Mouse (Mus musculus) gastrocnemius, adult 2 months (tissue): ENCODE results near the gene Recql. TPM values are rescaled to one million over a fixed set of nuclear protein-coding genes. Genes with fewer than 3 reads are reported as not detected.
"Not testable (repeated sequence)": the region's sequence is repeated elsewhere in the genome, so short reads cannot be mapped to it uniquely, and the experiment has no call there.

ENCODE experiments used
- DNase-seq: peaks from one replicate; pipeline ENCODE4 v3.0.0; 2022
- H3K27ac ChIP-seq: fragments of 200-600 bp; 2 replicates; pipeline ENCODE4 v1.8.1; 2022; ENCODE audit warnings: mild to moderate bottlenecking
- H3K4me3 ChIP-seq: fragments of 200-600 bp; 2 replicates; pipeline ENCODE4 v1.8.1; 2022; ENCODE audit warnings: mild to moderate bottlenecking, moderate library complexity
- CTCF ChIP-seq: fragments of 200-600 bp; IDR thresholded peaks from 2 replicates; pipeline ENCODE4 v1.8.1; 2022; ENCODE audit warnings: antibody characterized with exemption, mild to moderate bottlenecking, moderate library complexity
- intact Hi-C: fragments of 180-260 bp; cut with DNase I; formaldehyde crosslinking; loops from one replicate; pipeline ENCODE4 v1.15.1; 2025
- total RNA-seq, 2 experiments: library from RNA; stranded (reverse); gene quantifications; 2 replicates each; pipeline ENCODE4 v1.2.3; 2021

Gene Recql
- total RNA-seq, 2 experiments from 2014 or later, result 5.8 to 6.2 TPM

- no peak for TF ChIP-seq CTCF
- Histone ChIP-seq H3K4me3 (no peak overlapping the region), H3K27ac (no peak overlapping the region)
- DNase-seq, result no peak
- intact Hi-C loops, result no loop called here
Measured at GRCm38 (mm10) chr6:142357106-142357505, 29.8 kb downstream of the Recql start.

GRCm38 (mm10) chr6:142352099-142352498 lies 34.8 kb downstream of the Recql start:
- DNase-seq, H3K4me3 ChIP-seq, H3K27ac ChIP-seq, intact Hi-C loops: not testable (repeated sequence)

GRCm38 (mm10) chr6:142347431-142348385 lies 39.2 kb downstream of the Recql start:
- Histone ChIP-seq H3K27ac (no peak overlapping the region), H3K4me3 (no peak overlapping the region)
- intact Hi-C loops, result loop anchor here (5.0 kb wide), 1 partner anchor 40 kb away; the partner anchor contains the start of genes Golt1b and Recql
- DNase-seq, result no peak
- TF ChIP-seq CTCF, result no peak

- intact Hi-C loops, result loop anchor here (5.0 kb wide), 1 partner anchor 41 kb away; the partner anchor contains the start of genes Golt1b and Recql
- DNase-seq, result no peak
- no peak for TF ChIP-seq CTCF
- peak overlapping the region; percentile 96 for H3K4me3 ChIP-seq
- H3K27ac ChIP-seq, result peak overlapping the region; percentile 92
Measured at GRCm38 (mm10) chr6:142346181-142347110, 40.4 kb downstream of the Recql start.

- intact Hi-C loops, result loop anchor here (5.0 kb wide), 1 partner anchor 42 kb away; the partner anchor contains the start of genes Golt1b and Recql
- no peak for TF ChIP-seq CTCF
- Histone ChIP-seq H3K4me3 (peak within 1 kb of the TSS; percentile 96), H3K27ac (peak within 1 kb of the TSS; percentile 92)
- DNase-seq, result peak; percentile 85
Measured at GRCm38 (mm10) chr6:142345440-142346038, 41.3 kb downstream of the Recql start, which contains the start of gene Pyroxd1. Gene Pyroxd1 (plus strand): TSS chr6:142345654.

GRCm38 (mm10) chr6:142343561-142343960 lies 43.3 kb downstream of the Recql start:
- no peak for DNase-seq
- TF ChIP-seq CTCF, result peak; percentile 62
- no peak overlapping the region for H3K4me3 ChIP-seq
- no peak overlapping the region for H3K27ac ChIP-seq
- intact Hi-C loops, result no loop called here

- H3K27ac ChIP-seq, result no peak overlapping the region
- TF ChIP-seq CTCF, result no peak
- no peak for DNase-seq
Measured at GRCm38 (mm10) chr6:142339576-142339975, 47.3 kb downstream of the Recql start.

GRCm38 (mm10) chr6:142338961-142339360 lies 47.9 kb downstream of the Recql start:
- no peak overlapping the region for H3K27ac ChIP-seq
- intact Hi-C loops, result no loop called here
- H3K4me3 ChIP-seq, result no peak overlapping the region
- no peak for DNase-seq
- no peak for TF ChIP-seq CTCF

More at GRCm38 (mm10) chr6:142339576-142339975, 47.3 kb downstream of the Recql start:
- no peak overlapping the region for H3K4me3 ChIP-seq
- intact Hi-C loops, result no loop called here

- DNase-seq, result no peak
- no peak overlapping the region for H3K27ac ChIP-seq
- H3K4me3 ChIP-seq, result no peak overlapping the region
- TF ChIP-seq CTCF, result no peak
- intact Hi-C loops, result no loop called here
Measured at GRCm38 (mm10) chr6:142329201-142329600, 57.7 kb downstream of the Recql start.

- intact Hi-C loops, result no loop called here
- TF ChIP-seq CTCF, result no peak
- no peak overlapping the region for H3K4me3 ChIP-seq
- no peak overlapping the region for H3K27ac ChIP-seq
- DNase-seq, result no peak
Measured at GRCm38 (mm10) chr6:142326598-142326997, 60.3 kb downstream of the Recql start.

- DNase-seq, result no peak
- TF ChIP-seq CTCF, result no peak
- intact Hi-C loops, result no loop called here
- H3K4me3 ChIP-seq, result no peak within 1 kb of the TSS
- no peak within 1 kb of the TSS for H3K27ac ChIP-seq
Measured at GRCm38 (mm10) chr6:142322881-142323280, 64.0 kb downstream of the Recql start, which contains the start of gene Slco1a5. Gene Slco1a5 (minus strand): TSS chr6:142322981.

- intact Hi-C loops, result no loop called here
Measured at GRCm38 (mm10) chr6:142317106-142317505, 69.8 kb downstream of the Recql start.

More at GRCm38 (mm10) chr6:142317106-142317505, 69.8 kb downstream of the Recql start:
- no peak for DNase-seq
- TF ChIP-seq CTCF, result no peak
- Histone ChIP-seq H3K4me3 (no peak overlapping the region), H3K27ac (no peak overlapping the region)
